Mouse (Mus musculus): ENCODE measurements around the gene E2f7.

The E2f7 gene

DNA sequence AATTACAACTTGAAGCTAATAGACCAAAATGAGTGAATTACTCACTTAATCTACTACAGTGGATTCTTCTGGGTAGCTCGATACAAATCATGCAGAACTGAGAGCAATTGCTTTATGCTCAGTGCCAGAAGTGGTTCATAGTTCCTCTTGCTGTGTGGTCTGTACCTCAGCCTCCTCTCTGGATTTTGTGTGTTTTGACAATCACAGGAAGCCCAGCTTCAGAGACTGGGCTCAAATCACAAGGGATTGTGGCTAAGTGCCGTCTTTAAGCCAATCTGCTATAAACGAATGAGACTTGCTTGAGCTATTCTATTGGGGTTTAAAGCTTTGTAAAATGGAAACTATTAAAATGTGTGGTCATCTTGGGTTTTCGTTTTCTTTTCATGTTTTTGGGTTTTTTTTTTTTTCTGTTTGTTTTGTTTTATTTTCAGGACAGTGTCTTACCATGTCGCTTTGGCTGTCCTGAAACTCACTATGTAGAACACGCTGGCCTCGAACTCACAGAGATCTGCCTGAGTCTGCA lies 11.1 kb downstream of the E2f7 start:
- TF ChIP-seq GATA4 (IDR thresholded peaks at IDR 0.05; ENCODE audit: insufficient replicate concordance, low read length): no peak

DNA sequence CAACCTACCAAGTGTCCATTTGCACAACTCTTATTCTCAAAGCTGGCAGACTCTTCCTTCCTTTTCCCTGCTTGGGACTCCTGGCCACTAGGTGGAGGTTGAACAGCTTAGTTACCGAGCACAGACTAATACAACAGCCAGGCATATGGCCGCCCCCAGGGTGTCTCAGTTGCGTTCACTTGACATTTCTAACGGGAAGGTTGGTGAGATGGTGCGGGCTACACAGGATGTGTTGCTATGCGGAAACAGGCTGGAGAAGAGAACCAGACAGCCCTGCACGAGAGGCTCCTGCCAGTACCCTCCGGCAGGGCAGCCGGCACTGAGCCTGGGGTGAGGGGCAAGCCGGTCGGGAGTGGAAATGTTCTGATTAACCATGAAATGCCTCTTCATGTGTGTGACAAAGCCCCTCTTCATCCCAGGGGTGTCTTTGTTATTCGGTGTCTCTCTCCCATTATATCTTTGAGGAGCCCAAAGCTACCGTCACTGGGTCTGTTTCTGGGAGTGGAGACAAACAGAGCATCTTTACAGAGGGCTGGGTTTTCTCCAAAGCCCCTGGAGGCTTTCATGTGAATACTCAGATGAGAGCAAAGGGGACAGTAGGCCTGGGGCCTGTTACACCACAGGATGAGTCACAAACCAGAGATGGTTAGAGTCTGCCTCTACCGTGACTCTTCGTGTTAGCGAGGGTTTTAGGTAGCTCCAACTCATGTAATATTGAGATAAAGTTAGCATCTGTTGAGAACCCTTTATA lies 17.1 kb downstream of the E2f7 start:
- TF ChIP-seq GATA4 (IDR thresholded peaks at IDR 0.05; ENCODE audit: insufficient replicate concordance, low read length): no peak

DNA sequence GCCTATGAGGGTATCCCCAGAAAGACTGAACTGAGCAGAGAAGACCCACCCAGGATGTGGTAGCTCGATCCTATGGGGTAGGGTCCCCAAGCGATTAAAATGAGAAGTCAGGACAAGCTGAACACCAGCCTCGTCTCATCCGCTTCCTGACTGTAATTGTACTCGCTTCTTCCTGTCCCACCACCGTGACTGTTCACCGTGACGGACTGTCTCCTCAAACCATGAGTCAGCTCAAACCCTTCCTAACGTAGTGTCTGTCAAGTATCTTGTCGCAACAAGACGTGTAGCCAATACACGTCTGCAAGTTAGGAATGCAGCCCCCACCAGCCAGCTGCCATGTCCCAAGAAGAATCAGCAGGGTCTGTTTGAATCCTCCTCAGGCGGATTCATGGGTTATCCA lies 18.2 kb downstream of the E2f7 start:
- TF ChIP-seq GATA4 (IDR thresholded peaks at IDR 0.05; ENCODE audit: insufficient replicate concordance, low read length): no peak

DNA sequence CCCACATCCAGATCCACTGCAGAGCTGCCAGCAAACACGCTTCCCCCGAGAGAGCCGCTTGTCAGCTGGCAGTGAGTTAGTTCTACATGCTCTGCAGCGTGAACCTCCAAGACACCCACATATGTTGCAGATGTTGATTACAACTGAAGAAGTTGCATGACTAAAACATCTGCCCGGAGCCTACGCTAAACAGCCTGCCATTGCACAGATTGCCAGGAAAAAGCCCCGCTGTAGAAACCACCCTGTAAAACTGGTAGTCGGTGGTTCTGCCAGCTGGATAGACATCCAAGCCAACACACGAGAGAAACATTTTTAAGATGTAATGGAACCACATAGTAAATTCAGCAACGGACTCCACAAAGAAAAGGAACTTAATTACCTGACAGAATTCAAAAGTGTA lies 24.3 kb downstream of the E2f7 start:
- no peak for TF ChIP-seq GATA4 (IDR thresholded peaks at IDR 0.05; ENCODE audit: insufficient replicate concordance, low read length)

DNA sequence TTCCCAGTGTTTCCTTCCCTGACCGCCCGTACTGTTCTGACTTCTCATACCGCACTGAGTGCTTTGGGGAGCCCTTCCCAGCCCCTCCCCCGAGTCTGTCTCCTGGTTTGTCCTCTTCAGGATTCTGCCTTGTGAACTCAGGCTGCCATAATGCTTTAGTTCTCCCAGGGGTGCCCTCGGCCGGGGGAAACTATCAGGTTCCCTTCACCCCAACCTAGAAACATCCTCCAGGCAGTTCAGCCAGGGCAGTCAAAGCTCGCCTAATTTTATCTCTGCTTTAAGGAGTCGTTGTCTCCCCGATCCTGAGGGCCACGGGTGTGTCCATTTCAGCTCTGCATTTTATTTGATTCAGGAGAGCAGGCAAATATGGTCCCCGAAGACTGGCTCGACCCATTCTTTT lies 28.0 kb downstream of the E2f7 start:
- TF ChIP-seq GATA4 (IDR thresholded peaks at IDR 0.05; ENCODE audit: insufficient replicate concordance, low read length): no peak

DNA sequence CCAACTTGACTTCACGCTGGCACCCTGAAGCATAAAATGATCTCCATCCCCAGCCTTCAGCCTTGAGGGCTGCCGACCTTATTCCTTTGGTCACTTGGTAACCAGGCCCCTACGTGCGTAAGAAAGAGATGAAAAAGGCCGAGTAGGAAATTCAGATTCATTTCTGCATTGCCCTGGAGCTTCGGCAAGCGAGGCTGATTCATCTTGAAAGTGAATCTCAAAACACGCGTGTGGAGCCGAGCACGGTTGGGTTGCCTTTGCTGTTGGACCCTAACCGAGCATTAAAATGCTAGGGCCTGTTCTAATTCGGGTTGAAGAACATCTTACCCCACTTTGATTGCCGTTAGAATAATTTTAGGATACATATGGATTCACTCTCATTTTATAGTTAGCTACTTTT lies 28.6 kb downstream of the E2f7 start:
- no peak for TF ChIP-seq GATA4 (IDR thresholded peaks at IDR 0.05; ENCODE audit: insufficient replicate concordance, low read length)

DNA sequence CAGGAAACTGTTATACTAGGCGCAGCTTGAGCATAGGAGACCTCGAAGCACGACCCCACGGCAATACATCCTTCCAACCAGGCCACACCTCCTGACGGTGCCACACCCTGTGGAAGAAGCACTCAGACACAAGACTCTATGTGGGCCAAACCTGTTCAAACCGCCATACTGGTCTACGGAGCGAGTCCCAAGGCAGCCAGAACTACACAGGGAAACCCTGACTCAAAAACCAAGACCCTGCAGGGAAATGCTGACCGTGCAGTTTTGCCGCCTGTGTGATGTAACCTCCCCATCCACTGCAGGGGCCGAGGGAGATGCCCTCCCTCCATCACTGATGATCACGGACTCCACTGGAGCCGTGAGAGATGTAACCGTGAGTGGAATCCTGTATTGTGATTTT lies 36.5 kb downstream of the E2f7 start:
- no peak for TF ChIP-seq GATA4 (IDR thresholded peaks at IDR 0.05; ENCODE audit: insufficient replicate concordance, low read length)

DNA sequence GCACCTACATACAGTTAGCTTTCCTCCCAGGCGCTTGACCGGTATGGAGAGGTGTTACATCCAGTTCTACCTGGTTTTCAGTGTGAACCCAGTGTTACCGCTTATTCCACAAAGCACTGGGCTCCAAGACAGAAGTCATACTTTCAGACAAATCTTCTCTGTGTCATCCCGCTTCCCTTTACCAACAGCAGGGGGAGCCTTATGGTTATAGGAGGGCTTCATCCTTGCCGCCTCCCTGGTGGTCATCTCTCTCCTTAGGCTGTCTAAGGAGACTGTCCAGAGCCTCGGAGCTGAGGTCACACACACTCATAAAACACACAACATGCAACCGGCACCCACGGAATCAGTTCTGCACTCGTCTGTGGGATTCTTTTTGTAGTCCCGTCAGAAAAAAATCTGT lies 37.4 kb downstream of the E2f7 start:
- TF ChIP-seq GATA4 (IDR thresholded peaks at IDR 0.05; ENCODE audit: insufficient replicate concordance, low read length): no peak

DNA sequence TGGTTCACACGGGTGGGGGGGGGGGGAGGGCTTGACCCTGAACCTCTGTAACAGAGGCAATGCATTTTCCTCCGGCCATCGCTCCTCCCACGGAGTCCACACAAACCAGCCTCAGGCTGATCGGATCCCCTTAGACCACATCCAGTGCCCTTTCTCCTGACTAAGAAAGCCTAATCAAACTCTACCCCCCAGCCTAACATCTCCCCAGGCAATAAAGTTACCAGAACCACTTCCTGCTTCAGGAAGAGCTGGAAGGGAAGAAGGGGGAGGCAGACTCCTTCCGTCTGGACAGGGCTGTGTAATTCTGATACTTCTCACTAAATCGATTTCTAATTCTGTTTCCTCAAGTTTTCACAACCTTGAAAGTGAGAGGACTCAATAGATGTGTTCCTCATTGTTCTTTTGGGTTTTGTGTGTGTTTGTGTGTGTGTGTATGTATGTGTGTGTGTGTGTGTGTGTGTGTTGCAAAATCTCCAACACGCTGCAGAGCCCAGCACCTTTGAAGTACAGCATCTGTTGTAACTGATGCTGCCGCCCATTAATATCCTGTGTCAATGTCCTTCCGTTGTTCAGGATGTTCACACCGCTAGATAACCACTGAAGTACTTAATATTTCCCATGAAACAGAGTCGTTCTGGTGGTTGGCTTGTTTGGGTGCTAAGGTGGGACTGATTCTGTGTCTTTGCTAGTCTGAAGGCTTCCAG lies 43.0 kb downstream of the E2f7 start:
- TF ChIP-seq GATA4 (IDR thresholded peaks at IDR 0.05; ENCODE audit: insufficient replicate concordance, low read length): no peak

DNA sequence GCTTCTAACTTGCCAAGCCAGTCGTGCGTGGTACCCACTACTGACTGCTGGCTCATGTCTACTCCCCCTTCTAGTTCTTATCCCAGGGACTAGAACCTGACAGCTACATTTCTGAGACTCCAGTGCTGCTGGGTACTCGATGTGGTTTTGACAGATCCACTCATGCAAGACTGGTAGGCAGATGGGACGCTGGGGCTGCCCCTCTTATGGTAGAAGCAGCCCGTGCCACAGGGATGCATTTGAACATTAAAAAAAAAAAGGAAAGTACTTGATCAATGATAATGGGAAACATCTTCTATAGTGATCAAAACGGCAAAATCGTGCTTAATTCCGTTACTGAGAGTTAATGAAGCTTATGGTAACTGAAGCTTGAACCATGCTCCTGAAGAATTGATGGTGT lies 44.4 kb downstream of the E2f7 start:
- TF ChIP-seq GATA4 (IDR thresholded peaks at IDR 0.05; ENCODE audit: insufficient replicate concordance, low read length): no peak

DNA sequence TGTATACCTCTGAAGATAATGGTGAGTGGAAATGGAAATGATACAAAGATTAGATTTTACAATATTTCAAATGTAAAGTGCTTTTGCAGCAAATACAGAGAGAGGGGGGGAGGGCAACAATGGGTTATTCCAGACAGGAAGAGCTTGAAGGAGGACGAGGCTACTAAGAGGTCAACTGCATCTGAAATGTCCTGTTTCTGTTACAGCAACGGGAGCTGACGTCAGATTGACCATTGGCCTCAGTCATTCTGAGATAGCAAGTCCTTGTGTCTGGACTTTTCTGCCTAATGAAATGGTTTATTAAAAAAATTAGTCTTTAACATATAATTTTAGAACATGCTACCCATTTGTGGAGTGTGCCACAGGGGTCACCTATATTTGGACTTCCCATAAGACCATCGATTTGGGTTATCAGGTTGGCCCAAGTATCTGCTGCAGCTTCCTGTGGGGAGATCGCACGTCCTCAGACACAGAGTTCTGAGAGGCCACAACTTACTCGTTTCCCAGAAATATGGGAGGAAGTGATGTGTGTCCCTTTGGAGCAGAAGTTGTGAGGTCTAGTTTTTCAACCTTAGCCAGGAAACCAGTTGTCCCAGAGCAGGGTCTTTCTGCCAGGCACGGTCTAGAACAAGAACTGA lies 48.0 kb downstream of the E2f7 start:
- TF ChIP-seq GATA4 (IDR thresholded peaks at IDR 0.05; ENCODE audit: insufficient replicate concordance, low read length): peak; percentile 95

DNA sequence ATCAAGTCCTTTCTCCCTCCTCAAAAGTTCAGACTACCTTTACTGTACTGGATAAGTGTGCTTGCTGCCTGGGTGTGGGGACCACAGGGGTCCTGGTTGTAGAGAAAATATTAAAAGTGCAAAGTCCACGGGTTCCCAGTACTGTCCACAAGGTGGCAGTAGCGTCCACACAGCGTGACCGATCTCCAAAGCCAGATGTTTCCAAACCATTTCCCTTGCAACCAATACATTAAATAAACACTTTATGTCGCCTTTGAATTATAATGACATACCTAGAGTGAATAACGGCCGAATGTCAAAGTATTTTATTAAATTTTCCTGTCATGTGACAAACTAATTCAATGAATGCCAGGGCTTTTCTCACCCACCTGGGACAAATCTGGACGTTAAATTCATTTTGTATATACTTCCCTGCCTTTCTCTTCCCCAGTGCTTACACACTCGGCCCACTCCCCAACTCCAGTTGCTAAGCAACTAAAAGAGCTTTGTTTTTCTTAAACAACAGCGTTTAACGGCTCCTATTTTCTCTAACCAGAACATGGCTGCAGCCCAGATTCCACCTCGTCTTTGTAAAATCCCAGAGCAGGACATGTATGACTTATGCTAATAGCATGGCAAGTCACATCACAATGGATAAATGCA lies 49.4 kb downstream of the E2f7 start:
- TF ChIP-seq GATA4 (IDR thresholded peaks at IDR 0.05; ENCODE audit: insufficient replicate concordance, low read length): no peak

DNA sequence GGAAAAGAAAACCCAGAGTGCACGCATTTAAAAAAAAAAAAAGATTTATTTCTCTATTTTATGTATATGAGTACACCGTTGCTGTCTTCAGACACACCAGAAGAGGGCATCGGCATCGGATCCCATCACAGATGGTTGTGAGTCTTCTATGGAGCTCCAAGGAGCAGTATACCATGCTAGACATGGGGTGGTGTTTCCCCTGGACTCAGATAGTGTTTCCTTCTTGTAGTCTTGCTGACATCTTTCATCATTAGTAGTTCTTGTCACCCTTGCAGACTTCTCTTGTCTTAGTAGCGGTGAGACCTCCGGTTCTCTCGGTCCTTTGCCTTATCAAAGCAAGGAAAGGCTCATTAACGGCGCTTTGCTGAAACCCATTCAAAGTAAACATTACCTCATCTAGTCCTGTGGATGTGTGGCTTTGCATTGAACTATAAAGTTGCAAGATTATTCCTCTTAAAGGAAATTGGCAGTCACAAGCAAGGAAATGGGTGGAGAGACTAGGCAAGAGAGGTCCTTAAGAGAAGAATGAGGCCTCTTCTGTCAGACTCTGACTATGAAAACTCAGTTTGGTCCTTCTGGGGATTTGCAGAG lies 50.1 kb downstream of the E2f7 start:
- peak; percentile 38; the same call in 1 of the 2 replicates for TF ChIP-seq GATA4 (IDR thresholded peaks at IDR 0.05; ENCODE audit: insufficient replicate concordance, low read length)

DNA sequence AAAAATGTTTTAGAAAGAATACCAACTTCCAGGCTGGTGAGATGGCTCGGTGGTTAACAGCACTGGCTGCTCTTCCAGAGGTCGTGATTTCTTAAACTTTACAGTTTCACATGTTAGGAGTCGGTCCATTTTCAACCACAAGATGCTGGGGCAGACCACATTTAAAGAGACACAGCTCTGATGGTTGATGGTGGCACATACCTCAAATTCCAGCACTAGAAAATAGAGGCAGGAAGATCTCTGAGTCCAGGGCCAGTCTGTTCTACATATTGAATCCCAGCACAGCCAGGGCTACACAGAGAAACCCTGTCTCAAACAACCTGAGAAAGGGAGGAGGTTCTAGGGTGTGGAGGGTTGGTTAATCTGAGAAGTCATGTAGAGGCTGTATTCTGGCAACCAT lies 56.1 kb downstream of the E2f7 start:
- no peak for TF ChIP-seq GATA4 (IDR thresholded peaks at IDR 0.05; ENCODE audit: insufficient replicate concordance, low read length)

All from liver, adult (tissue).